Mouse (Mus musculus) kidney, adult 2 months (tissue): ENCODE data around the gene Lmtk2.

Source experiments
- CTCF ChIP-seq: fragments of 200-500 bp; conservative IDR thresholded peaks from 2 replicates; pipeline ENCODE4 v1.5.1; 2011; ENCODE audit warnings: low read depth, mild to moderate bottlenecking, control low read depth, low read length, moderate library complexity, mixed read lengths; ENCODE audit not compliant: insufficient read depth, insufficient read length
- POLR2A ChIP-seq: fragments of 200-500 bp; IDR thresholded peaks from one replicate; pipeline ENCODE4 v1.6.1; 2011; ENCODE audit warnings: low read depth, low read length, control low read depth

DNA sequence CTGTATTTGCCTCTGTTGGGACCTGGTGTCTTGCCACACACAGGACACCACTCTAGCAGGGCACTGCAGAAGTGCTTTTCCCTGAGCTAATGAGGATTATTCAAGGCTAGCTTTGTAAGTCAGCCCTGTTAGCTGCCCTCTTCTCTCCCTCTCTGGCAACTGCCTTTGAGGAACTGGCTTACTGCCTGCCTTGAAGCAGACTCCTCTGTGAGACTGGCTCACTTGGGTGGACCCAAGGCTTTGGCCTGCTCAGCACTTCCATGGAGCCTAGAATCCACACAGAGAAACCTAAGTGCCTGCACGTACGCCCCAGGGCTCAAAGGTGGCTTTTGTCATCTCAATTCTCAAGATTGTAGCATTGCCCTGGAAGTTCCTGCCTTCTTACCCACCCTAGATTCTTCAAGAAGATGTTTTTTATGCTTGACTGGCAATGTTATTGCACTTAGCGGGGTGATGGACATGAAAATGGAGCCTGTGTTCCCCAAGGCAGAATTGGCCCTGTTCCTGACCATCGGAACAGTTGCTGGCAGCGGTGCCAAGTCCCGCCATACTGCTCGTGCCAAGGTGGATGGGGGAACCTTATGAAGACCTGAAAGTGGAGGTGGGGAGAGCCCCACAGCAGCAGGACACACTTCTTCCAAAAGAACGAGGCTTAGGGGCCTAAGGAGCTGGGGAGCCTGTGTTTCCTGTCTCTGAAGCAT lies 69.2 kb downstream of the Lmtk2 start:
- no peak for TF ChIP-seq POLR2A
- TF ChIP-seq CTCF: no peak
